Mouse (Mus musculus) yolk sac, embryonic 10.5 days (tissue): ENCODE data around the gene Gstp2.

ENCODE experiments used
- DNase-seq: peaks from one replicate; pipeline ENCODE4 v3.0.0-alpha.2; 2017; ENCODE audit warnings: low spot score

Gene Gstp2

DNA sequence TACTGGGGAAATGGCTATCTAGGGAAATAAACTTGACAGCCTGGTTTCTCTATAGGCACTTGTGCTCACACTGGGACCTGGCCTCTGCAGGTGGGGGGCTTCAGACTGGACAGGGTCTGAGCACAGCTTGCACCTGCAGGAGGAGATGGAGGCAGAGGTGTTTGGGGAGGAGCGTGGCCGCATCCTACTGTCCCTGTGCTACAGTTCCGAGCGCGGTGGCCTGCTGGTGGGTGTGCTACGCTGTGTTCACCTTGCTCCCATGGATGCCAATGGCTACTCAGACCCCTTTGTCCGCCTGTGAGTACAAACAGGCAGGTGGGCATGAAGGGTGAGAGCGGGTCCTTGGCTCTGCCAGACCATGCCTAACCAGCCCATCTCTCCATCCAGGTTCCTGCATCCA is 39.9 kb downstream of the Gstp2 start:
- no peak for DNase-seq

GRCm38 (mm10) chr19:4005091-4005490 is 40.7 kb downstream of the Gstp2 start:
- no peak for DNase-seq

- DNase-seq: no peak
Observed at GRCm38 (mm10) chr19:4004331-4004730, 41.5 kb downstream of the Gstp2 start.

GRCm38 (mm10) chr19:4003641-4004040 is 42.2 kb downstream of the Gstp2 start:
- no peak for DNase-seq

- no peak for DNase-seq
Observed at GRCm38 (mm10) chr19:4003112-4003511, 42.7 kb downstream of the Gstp2 start, which contains the start of gene Doc2g. Gene Doc2g, plus strand, starts transcription at chr19:4003313.

GRCm38 (mm10) chr19:4001752-4002151 is 44.1 kb downstream of the Gstp2 start:
- DNase-seq: no peak

DNA sequence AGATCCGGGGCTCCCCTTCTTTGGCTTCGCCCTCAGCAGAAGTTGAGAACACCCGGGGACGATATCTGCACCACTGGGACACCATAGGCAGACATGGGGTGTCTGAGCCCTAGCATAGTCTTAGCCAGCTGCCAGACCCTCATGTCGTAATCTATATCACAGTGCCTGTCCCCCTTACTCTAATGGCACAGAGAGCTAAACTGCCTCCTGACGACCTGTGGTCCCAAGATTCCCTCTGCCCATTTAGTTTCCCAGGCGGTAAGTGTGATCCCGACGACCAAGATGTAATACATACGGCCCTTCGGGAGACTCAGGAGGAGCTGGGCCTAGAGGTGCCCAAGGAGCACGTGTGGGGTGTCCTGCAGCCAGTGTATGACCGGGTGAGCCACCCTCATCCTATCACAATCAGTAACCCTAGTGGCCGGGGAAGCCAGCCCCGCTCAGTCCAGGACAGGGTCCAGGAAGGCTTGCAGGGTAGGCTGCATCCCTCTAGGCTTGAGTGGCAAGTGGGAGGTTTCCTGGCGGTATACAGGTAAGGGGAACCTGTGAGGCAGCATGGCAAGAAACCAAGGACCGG is 44.8 kb downstream of the Gstp2 start:
- no peak for DNase-seq

GRCm38 (mm10) chr19:4000119-4000900 is 45.5 kb downstream of the Gstp2 start, which contains the start of the genes Nudt8 and Gm49405:
Gene Nudt8, plus strand, starts transcription at chr19:4000580.
Gene Gm49405, plus strand, starts transcription at chr19:4000626.
- DNase-seq: peak; percentile 99

GRCm38 (mm10) chr19:3999121-3999730 is 46.6 kb downstream of the Gstp2 start:
- no peak for DNase-seq

DNA sequence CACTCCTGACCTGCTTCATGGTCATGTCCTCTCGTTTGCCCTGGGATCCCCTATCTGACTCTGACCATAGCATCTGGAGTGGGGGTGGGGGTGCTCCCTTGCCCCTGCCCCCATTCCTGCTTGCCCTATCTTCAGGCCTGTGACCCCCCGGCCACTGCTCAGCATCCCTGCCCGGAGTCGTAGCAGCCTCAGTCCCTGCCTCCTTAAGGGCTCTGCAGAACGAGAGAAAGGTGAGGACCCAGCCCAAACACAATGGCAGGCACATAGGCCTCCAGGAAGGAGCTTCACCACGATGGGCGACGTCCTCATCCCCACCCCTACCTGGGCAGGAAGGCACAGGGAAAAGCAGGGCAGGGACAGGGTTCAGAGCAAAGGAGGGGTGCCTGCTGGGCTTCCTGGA is 47.5 kb downstream of the Gstp2 start:
- no peak for DNase-seq

- no peak for DNase-seq
Observed at GRCm38 (mm10) chr19:3997231-3997630, 48.6 kb downstream of the Gstp2 start.

GRCm38 (mm10) chr19:3996747-3997146 is 49.1 kb downstream of the Gstp2 start:
- DNase-seq: no peak

DNA sequence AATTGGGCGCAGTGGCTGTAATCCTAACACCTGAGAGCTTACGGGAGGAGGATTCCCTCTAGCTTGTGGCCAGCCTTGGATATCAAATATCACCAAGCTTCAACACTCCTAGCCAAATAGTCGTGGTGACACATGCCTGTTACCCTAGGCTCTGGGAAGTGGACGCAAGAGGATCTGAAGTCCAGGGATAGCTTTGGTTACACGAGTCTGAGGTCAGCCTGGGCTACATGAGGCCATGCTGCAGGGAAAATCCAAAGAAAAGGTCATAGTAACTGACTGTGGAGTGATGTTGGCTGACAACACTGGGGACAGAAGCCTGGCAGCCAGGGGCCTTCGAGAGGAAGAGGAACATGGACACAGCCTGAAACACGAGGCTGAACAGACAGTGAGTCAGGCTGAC is 49.7 kb downstream of the Gstp2 start:
- DNase-seq: no peak

DNA sequence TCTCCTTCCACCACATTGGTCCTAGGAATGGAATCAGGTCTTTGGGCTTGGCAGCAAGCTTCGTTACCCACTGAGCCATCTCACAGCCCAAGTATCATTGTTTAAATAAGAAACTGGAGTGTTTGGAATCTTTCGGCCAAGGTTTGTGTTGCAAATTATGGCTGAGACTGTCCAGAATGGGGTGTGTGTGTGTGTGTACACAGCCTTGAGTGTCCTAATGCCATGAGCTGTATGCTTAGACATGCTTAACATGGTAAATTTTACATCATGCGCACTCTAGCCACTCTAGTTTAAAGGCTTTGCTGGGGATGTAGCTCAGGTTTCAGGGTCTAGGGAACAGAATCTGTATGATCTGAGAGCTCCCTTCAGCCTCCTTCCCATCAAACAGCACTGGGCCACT is 50.3 kb downstream of the Gstp2 start:
- no peak for DNase-seq

DNA sequence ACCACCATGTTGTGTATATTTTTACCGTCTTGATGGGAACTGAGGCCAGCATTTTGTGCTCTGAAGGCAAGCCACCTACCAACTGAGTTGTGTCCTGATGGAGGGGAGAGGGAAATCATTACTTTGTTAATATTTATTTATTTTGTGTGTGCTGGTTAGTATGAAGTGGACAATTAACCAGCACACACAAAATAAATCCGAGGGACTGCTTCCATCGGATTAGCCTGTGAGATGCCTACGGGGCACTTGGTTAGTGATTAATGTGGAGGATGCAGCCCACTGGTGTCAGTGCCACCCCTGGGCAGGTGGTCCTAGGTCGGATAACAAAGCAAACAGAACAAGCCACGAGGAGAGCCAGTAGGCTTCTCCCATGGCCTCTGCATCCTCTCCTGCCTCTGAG is 50.9 kb downstream of the Gstp2 start:
- DNase-seq: no peak

GRCm38 (mm10) chr19:3992416-3992815 is 53.4 kb downstream of the Gstp2 start, which contains the start of gene Tbx10:
Gene Tbx10, plus strand, starts transcription at chr19:3992752.
- DNase-seq: no peak

DNA sequence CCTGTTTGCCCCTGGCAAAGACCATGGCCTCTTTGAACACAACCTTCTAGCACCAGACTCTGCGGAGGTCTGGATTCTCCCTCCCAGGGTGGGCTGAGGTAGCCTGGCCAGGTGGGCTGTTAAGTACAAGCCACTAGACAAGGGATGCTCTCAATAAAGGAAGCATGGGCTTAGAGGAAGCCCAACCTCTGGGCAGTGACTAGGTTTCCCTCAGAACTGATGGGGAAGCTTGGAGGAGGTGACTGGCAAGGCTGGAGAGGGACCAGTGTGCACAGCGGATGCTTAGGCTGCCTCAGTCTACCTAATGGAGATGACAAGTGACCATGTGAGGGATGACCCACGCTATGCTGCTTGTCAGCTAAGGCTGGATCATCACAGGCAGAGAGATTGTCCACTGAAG is 53.9 kb downstream of the Gstp2 start:
- DNase-seq: no peak

DNA sequence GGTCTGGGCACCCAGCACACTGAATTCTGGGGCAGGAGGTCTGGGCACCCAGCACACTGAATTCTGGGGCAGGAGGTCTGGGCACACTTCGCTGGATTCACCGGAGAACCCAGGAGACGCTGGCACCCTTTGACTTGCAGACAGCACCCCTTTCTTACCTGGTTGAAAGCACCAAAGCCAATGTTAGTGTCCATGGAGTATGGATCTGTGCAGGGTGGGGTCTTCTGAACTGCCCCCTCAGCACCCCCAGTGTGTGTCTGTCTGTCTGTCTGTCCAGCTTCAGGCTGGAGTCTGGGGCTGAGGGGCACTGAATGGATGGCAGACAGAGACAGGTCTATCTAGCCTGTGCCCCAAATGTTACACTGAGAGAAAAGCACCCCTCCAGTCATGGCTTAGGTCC is 54.3 kb downstream of the Gstp2 start:
- no peak for DNase-seq

DNA sequence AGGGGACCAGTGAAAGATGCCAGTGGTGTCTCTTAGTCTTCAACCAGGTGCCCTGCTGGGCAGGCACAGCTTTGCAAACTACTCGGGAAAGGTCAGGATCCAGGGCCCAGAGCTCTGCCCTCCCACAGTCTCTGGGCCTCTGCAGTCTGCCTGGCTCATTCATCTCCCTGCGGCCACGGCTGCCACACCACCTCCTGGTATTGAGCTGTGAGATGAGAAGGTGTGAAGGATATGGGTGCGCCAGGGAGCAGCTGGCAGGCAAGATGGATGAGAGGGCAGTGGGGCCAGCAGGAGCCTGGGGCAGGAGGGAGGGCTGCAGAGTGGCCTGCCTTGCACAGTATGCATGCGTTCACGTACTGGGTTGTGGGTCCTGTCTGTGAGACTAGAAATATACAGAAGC is 55.0 kb downstream of the Gstp2 start:
- no peak for DNase-seq
